Mouse (Mus musculus) left cerebral cortex, adult 18-20 months (tissue): ENCODE results near the gene Cd81. TPM values are rescaled to one million over a fixed set of nuclear protein-coding genes. Genes with fewer than 3 reads are reported as not detected.

Source experiments
- DNase-seq, 2 experiments: peaks; one replicate each; pipeline ENCODE4 v3.0.0; 2021 to 2022; ENCODE audit warnings: low spot score in 2 of 2, mixed read lengths in 1 of 2
- total RNA-seq, 2 experiments: library from RNA; stranded (reverse); gene quantifications; 2 replicates each; pipeline ENCODE4 v1.2.3; 2021

Cd81 gene
- total RNA-seq, 2 experiments from 2014 or later = 388 to 392 TPM

DNA sequence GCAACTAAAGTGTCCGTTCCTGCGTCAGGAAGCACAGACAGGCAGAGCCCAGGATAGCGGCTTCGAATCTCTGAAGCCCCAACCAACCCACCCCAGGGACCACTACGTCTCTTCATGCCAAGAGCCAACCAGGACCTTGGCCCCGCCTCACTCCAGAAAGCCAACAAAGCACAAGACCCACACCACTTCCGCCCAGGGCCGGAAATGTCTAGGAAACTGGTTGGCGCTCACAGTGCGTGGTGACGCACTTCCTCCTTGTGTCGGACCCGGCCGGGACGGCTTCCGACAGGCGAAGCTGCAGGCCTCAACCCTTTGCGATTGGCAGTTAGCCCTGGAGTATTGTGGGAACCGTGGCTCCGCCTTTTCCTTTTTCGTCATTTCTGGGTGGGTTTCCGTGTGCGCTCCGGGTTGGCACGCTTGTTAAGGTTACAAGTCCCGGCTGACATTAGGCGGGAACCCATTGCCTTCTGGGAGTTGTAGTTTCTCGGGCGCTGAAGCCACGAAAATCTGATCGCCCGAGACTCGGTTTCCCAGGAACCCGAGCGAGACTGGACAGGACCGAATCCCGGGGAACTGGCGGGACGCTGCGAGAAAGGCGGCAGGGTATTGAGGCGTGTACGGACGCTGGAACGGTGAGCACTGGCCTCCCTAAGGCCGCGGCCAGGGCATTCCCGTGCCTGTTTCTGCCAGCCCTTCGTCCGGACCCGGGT is 16.5 kb downstream of the Cd81 start, which contains the start of gene Tssc4:
Tssc4 (plus strand) TSS at position 368 of the 710 bp plus-strand sequence.
- peak; percentile 97 to 98 for DNase-seq

DNA sequence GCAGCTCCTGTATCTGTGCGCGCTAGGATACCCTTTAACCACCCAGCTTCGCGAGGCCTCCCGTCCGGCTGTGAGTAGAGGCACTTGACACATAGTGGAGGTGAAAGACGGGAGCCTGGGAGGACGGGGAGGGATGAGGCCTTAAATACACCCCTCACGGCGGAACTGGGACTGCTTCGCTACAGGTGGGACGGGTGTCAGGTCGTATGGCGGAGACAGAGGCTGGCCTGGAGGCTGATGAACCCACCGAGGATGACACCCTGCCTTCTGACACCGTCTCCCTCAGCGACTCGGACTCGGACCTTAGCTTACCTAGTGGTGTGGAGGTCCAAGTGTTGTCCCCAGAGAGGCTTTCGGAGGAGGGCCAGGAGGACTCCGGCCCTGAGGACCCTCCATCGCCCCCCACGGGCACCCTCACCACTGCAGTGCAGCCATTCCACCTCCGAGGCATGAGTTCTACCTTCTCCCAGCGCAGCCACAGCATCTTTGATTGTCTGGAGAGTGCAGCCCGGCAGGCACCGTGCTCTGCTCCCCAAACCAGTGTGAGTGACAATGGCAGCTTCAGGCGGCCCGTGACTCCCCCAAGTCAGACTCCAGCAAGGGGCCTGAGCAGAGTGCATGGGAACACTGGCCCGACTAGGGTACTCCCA is 17.3 kb downstream of the Cd81 start:
- no peak for DNase-seq

DNA sequence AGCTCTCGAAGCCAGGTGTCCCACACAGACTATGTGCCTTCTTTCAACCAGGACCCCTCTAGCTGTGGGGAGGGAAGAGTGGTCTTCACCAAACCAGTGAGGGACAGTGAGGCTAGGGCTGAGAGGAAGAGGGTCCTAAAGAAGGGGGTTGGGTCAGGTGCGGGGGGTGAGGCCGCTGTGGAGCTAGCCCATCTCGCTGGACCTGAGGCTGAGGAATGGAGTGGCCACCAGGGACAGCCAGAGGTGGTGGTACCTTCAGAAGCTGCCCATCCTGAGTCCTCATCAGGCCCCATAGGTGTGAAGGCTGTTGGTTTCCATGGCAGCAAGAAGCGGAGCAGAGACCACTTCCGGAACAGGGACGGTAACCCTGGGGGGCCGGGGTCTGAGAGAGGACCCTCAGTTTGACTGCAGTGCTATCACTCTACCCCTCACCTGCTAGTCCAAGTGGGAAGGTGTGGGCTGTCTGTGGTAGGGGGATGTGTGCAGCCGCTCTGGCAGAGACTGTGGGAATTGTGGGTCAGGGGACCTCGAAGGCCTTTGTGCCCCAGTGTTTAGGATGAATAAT is 18.0 kb downstream of the Cd81 start:
- no peak for DNase-seq

DNA sequence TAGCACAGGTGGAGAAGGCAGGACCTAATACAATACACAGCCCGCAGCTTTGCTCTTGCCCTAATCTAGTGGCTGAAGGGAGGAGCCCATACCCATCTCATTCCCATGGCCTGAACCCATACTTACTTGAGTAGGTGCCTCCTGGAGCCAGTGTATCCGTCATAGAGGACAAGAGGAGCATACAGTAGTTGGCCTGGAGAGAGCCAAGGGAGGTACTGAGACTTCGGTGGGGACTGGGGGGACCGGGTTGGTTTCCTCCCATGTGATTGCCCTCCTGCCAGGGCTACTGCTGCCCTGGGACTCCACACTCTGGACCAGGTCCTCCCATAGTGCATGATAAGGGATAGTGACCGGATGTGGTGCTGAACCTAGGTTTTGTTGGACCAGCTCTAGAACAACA is 20.1 kb downstream of the Cd81 start:
- no peak for DNase-seq

DNA sequence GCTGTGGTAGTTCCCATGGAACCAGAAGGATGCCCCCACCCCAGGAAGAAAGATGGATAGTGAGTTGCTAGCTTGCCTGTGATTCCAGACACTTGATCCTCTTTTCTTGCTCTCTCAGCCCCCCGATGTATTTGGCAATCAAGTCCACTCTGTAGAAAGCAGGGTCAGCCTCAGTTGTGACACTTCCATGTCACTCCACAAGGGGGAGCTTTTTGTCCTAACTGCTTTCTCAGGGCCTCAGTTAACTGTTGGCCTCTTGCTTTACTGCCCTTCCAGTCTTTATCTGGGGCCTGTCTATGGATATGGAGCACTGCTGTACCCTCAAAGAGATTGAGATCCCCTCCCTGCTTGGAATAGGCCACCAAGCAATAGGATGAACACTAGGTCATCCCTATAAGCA is 20.5 kb downstream of the Cd81 start:
- DNase-seq = peak; percentile 29 to 31

DNA sequence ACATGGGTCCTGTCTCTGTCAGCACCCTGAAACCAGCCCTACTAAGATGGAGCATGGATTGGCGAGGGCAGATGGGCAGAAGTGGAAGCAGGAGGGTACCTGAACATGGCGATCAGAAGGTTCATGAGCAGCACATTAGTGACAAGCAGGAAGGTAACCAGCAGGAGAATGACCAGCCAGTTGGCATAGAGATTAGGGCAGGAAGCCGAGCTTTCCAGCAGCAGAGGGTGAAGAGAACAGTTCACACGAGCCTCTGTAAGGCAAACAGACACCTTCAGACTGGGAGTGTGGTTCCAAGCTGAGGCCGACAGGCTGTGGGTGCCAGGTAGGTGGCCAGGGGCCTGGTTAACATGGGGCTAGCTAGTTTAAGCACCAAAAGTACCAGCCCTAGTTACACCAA is 22.9 kb downstream of the Cd81 start:
- DNase-seq = no peak

DNA sequence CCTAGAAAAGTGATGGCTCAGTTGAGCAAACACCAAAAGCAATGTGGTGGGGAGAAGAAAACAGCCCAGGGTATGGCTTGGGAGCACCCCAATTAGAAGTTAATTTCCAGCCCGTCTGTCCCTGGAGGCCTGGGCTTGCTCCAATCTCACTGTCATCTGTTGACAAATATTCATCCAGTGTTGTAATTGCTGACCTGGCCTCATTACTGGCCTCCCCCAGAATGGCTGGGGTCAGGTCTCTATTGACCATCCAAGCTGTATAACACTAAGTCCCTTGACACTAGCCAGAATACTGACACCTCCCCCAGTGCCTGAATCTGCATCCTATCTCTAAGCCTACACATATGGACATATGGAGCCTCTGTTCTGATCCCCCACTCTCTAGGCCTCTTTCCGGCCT is 24.8 kb downstream of the Cd81 start:
- DNase-seq = no peak

DNA sequence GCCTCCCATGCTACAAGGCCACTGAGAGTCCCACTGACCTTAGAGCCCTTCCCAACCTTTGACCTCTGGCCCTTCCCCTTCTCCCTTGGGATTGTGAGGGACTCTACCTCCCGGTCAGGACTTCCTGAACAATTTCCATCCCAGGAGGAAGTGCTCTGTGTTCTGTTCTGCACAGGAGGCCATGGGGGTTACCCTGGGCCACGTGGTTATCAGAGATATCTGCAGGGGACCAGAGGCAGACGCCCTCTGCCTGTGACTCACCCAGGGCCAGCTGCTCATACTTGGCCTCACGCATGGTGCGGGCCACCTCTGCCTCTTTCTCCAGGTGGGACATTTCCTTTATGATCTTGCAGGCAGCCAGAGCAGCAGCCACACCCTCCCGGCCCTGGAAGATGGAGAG is 29.5 kb downstream of the Cd81 start:
- no peak for DNase-seq

DNA sequence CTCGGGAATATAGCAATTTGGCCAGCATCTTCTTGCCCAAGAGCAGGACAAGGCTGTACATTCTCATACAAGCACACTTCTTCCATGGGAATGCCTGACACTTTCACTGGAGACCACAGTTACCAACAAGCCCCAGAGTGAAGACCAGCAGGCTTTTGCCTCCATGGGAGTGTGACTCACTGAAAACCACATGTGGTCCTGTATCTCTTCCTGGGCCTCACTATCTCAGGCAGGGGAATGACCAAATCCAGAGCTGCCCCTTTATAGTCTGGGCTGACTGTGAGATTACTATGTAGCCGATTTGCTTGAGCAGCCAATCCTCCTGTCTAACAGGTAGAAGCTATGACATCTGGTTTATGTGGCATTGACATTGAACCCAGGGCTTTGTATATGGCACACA is 31.2 kb downstream of the Cd81 start:
- DNase-seq = no peak

DNA sequence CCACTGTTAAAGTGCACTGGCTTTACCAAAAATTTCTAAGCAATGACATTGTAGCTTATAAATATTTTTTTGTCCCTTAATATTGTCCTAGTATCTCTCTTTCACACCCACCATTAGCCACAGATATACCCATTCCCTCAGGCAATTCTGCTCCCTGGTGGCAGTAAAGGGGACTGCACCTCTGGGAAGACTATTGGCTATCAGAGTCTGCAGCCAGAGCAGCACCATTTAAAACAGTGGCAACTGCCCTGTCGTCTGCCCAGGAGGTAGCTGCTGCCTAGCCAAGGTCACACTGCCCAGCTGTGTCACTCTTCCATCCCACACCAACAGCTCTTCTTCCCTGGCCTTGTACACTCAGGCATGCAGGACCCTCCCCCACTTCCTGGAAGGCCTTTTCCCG is 33.8 kb downstream of the Cd81 start:
- peak; percentile 29 to 61 for DNase-seq

DNA sequence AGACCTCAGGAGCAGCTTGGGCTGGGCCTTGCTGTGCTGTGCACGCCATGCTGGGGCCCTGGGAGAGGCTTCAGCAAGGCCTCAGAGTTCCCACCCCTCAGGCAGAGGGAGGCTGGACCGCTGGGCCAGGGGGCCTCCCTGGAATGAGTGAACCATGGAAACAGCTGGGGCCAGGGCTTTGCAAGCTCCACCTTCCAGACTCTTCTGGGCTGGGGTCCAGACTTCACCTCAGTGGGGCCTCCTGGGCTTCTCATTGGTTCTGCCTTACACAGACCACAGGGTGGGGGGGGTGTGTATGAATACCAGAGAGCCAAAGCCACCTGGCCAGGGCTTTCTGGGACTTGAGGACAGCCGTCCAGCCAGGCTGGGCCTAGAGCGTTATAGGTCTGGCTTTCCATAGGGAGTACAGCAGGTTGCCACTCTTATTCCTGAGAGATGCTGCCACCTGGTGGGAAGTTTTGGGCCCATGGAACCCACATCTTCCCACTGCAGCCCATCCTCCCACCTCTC is 34.6 kb downstream of the Cd81 start:
- DNase-seq = peak; percentile 28 to 52

DNA sequence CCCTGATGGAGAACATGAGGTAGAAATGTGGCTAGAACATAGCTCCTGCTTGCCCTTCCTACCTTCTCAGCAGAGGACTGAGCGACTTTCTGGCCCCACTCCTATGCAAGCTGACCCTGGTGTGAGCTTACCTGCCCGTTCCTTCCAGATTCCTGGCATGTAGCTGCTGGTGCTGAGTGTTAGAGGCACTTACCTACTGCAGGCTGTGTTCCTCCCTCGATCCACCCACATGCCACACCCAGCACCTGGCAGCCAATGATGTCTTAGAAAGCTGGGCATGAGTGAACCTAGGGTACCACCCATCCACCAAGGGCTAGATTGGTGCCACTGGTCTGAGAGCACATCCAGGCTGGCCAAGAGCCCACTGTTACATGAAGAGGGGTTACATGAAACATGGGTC is 41.3 kb downstream of the Cd81 start:
- no peak for DNase-seq

DNA sequence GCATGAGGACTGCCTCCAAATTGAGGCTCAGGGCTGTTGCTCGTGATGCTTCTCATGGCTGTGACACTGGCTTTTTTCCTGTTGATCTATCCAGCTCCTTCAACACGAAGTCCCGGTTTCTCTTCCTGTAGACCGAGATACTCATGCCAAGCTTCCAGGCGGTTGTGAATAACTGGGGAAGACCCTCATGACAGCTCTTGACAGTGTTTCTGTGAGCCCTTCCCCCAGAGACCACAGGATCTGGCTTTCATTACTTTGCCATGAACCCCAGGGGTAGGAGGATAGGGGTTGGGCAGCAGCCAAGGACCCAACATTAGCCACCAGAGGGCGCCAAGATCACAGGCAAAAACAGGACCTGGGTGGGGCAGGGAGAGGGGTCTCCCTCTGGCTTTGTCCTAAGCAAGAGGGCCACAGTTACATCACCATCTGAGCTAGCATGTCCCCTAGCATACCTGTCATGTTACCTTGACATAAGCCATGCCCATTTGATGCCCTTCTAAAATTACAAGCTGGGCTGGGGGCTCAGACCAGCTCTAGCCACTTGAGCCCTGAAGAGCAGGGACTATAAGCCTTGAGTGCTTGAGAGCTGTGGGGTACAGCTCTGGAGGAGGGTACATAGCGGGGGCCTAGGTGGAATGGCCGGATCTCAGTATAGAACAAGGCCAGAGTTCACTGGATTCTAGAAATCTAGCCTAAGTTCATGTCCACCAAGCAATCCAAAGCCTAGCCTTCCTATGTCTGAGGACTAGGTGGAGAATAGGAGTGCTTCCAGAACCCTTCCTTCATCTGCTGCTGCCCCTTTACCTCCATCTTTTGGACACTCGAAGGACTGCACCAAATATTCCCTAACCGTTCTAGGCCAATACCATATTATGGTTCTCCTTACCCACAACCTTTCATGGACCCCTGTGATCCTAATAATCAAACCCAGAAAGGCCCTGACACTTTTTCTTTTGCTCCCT is 42.3 kb downstream of the Cd81 start, which contains the start of gene Trpm5:
Trpm5 (minus strand) TSS at position 51 of the 962 bp plus-strand sequence.
- peak; percentile 39 to 56 for DNase-seq

DNA sequence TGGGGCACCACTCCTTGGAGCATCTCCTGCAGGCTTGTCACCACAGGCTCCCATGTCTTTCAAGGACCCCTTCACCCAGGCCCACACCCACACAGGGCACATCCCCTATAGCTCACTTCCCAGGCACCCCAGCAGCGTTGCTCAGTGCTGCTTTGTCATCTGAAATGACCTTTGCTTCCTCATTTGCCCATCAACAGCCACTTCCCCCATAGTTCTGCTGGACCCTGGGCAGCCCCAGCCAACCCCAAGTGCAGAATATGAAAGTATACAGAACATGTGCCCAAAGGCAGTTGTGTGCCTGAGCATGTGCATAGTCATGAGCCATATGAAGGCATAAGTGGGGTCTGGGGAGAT is 43.0 kb downstream of the Cd81 start:
- no peak for DNase-seq

DNA sequence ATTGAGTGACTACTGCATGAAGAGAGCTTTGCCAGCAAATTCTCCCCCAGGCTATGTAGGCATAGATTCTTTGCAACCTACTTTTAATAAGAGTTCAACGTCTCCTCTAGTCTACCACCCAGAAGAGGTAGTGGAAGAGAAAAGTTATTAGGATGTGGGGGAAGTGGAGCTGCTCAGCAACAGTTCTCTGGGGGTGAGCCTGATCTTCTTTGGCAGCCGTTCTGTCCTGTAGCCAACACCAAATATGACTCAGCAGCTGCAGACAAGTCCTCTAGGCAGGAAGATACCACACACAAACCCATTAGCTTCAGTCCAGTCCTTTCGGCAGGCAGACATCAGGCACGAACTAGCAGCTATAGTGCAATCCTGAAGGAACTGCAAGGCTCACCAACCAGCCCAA is 48.2 kb downstream of the Cd81 start:
- peak; percentile 19 to 21 for DNase-seq

DNA sequence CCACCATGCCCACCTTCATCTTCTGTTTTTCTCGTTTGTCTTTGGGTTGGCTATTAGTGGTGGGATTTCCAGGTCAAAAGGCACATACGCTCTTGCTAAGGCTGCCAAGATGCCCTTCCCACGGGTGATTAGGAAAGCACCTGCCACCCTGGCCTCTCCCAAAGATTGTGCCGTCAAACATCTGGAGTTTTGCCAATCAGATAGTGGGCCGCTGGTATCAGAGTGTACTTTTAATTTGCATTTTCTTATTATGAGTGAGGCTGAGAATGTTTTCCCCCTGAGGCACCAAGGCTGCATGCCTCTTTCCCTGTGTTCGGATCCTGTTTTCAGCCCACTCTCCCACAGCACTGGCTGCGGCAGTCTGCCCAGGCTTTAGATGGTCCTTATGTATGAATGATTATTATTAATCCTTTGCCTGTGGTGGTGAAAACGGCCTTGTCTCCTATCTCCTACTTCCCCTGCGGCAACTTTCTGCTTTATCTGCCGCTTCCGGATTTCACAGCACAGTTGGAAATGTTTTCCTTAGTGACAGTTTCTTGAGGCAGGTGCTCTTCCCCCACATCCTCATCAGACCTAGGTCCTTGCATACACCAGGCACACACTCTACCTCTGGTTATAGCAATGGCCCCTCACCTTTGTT is 52.8 kb downstream of the Cd81 start:
- no peak for DNase-seq

DNA sequence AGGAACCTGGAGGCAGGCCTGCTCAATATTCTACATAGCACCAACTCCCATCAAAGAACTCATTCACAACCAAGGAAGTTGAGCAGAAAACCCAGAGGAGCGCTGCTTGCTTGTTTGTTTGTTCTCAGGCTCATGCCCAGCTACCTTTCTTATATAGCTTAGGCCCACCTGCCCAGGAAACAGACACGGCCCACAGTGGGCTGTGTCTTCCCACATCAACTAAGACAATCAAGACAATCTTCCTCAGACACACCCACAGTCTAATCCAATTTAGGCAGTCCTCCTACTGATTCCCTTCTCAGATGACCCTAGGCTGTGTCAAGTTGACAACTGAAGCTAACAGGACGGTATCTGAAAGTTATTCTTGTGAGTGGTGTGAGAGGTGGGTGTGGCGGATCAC is 53.5 kb downstream of the Cd81 start, which contains the start of gene Kcnq1:
Kcnq1 (plus strand) TSS at position 301 of the 400 bp plus-strand sequence.
- no peak for DNase-seq

DNA sequence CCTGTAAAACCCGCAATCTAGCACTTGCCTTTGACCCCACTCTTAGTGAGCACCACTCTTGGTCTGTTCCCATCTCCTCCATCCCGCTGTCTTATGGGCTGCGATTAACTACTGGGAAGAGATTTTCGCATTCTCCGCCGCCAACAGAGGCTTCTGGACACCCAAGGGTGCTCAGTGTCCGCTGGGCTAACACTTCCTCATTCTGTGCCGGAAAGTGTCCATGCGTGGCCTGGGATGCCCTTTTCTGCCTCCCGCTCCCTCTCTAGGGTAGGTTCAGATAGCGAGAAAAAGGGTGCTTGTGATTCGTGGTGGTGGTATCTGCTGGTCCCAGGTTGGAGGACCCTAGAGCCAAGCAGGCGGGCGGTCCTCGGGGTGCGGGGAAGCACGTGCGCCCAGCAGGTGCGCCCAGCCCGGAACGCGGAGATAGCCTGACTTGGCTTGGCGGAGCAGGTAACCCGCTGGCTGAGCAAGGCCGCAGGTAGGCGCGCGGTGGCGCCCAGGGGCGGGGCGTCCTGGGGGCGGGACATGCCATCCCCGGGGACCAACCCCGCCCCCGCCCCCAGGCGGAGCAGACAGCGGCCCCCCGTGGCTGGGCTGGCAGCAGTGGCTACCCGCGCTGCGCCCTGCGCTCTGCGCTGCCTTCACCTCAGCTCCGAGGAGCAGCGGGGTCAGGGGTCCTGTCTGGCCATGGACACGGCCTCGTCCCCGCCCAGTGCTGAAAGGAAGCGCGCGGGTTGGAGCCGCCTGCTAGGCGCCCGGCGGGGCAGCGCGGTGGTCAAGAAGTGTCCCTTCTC is 54.3 kb downstream of the Cd81 start:
- DNase-seq = no peak

DNA sequence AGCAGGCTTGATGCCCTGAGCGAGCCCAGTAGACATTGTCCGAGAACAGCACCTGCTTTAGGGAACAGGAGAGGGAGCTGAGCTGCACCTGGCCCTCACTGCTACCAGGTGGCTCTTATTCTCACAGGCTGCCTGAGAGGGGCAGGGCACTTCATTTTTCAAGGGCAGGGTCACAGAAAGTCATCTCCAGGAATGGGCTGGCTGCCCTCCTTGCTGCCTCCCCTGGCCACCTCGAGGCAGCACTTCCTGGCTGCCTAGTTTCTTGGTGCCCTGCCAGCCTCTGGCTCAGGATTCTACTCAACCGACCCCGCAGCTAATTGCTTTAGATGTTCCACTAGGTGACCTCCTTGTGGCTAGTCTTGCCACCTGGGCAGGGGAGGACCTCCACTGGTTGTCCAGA is 55.7 kb downstream of the Cd81 start:
- no peak for DNase-seq
